Mouse (Mus musculus): ENCODE measurements around the gene 4930402H24Rik.

- no peak for TF ChIP-seq CTCF (conservative IDR thresholded peaks at IDR 0.05; ENCODE audit: low read length)
- TF ChIP-seq POU5F1 (IDR thresholded peaks at IDR 0.05; ENCODE audit: borderline replicate concordance, low read length), result no peak
- TF ChIP-seq NANOG (IDR thresholded peaks at IDR 0.05; ENCODE audit: borderline replicate concordance, low read length), result no peak
Observed at GRCm38 (mm10) chr2:130818838-130819647, 87.2 kb downstream of the 4930402H24Rik start.
